Mouse (Mus musculus): ENCODE results near the gene Wnt4.

- TF ChIP-seq CTCF (IDR thresholded peaks at IDR 0.05; ENCODE audit: low read depth, low read length) = no peak
- no peak for TF ChIP-seq POLR2A (IDR thresholded peaks at IDR 0.05; ENCODE audit: borderline replicate concordance, low read depth, low read length)
Measured at GRCm38 (mm10) chr4:137271856-137272255, 5.4 kb upstream of the Wnt4 start.

All from bone marrow macrophage, adult 2 months (primary cell).